Mouse (Mus musculus): ENCODE measurements at regions not wholly inside any gene's neighbourhood (a gene's known extent, or its start where the extent isn't known, plus 50 kb on each side); places are given as distances from the start of the nearest gene placed in this dataset.
"Not testable (repeated sequence)": the region's sequence is repeated elsewhere in the genome, so short reads cannot be mapped to it uniquely, and the experiment has no call there.

- Histone ChIP-seq H3K4me2 (no peak overlapping the region), H3K9me3 (no peaks in the 10 kb centered on the region), H3K36me3 (no peaks in the 10 kb centered on the region), H3K27ac (replicated peaks) (no peak overlapping the region), H3K4me3 (no peak overlapping the region), H3K27me3 (no peaks in the 10 kb centered on the region), H3K9ac (no peak overlapping the region), H3K4me1 (replicated peaks) (no peaks in the 10 kb centered on the region)
- WGBS = 73% methylated on average over 3 of the region's 3 CpGs
- no peak for ATAC-seq (ENCODE audit: low FRiP score, low read depth)
Observed at GRCm38 (mm10) chr9:92768432-92768831, 226.4 kb downstream of the Plod2 start.

- Histone ChIP-seq H3K9me3 (no peaks in the 10 kb centered on the region), H3K36me3 (no peaks in the 10 kb centered on the region), H3K4me3 (no peak overlapping the region), H3K4me1 (replicated peaks) (no peaks in the 10 kb centered on the region), H3K27me3 (no peaks in the 10 kb centered on the region), H3K27ac (replicated peaks) (no peak overlapping the region), H3K9ac (no peak overlapping the region), H3K4me2 (no peak overlapping the region)
- ATAC-seq (ENCODE audit: low FRiP score, low read depth) = no peak
- 68% methylated on average over 2 of the region's 2 CpGs for WGBS
Observed at GRCm38 (mm10) chr9:92769528-92769927, 227.5 kb downstream of the Plod2 start.

- H3K4me2 ChIP-seq = no peak overlapping the region
Observed at GRCm38 (mm10) chr9:92771002-92771401, 229.0 kb downstream of the Plod2 start.

GRCm38 (mm10) chr9:92771716-92772115, 229.7 kb downstream of the Plod2 start:
- Histone ChIP-seq H3K36me3 (no peaks in the 10 kb centered on the region), H3K9ac (no peak overlapping the region), H3K27me3 (no peaks in the 10 kb centered on the region), H3K9me3 (no peaks in the 10 kb centered on the region), H3K4me1 (replicated peaks) (no peaks in the 10 kb centered on the region), H3K27ac (replicated peaks) (no peak overlapping the region), H3K4me2 (no peak overlapping the region), H3K4me3 (no peak overlapping the region)
- 85% methylated on average over 3 of the region's 3 CpGs for WGBS
- no peak for ATAC-seq (ENCODE audit: low FRiP score, low read depth)

More at GRCm38 (mm10) chr9:92771002-92771401, 229.0 kb downstream of the Plod2 start:
- H3K4me1 ChIP-seq (replicated peaks) = no peaks in the 10 kb centered on the region
- H3K36me3 ChIP-seq = no peaks in the 10 kb centered on the region
- no peak for ATAC-seq (ENCODE audit: low FRiP score, low read depth)
- H3K27me3 ChIP-seq = no peaks in the 10 kb centered on the region
- 61% methylated on average over 2 of the region's 2 CpGs for WGBS
- H3K9me3 ChIP-seq = no peaks in the 10 kb centered on the region
- H3K4me3 ChIP-seq = no peak overlapping the region
- no peak overlapping the region for H3K9ac ChIP-seq
- H3K27ac ChIP-seq (replicated peaks) = no peak overlapping the region

GRCm38 (mm10) chr9:92782922-92783454, 241.0 kb downstream of the Plod2 start:
- Histone ChIP-seq H3K27me3 (no peaks in the 10 kb centered on the region), H3K4me1 (replicated peaks) (no peaks in the 10 kb centered on the region), H3K4me3 (no peak overlapping the region), H3K27ac (replicated peaks) (no peak overlapping the region), H3K4me2 (no peak overlapping the region), H3K36me3 (no peaks in the 10 kb centered on the region), H3K9ac (no peak overlapping the region), H3K9me3 (no peaks in the 10 kb centered on the region; the same call in 1 of the 2 replicates)
- no peak for ATAC-seq (ENCODE audit: low FRiP score, low read depth)

- no peaks in the 10 kb centered on the region for H3K27me3 ChIP-seq
- H3K4me1 ChIP-seq (replicated peaks) = no peaks in the 10 kb centered on the region
- no peaks in the 10 kb centered on the region for H3K36me3 ChIP-seq
- ATAC-seq (ENCODE audit: low FRiP score, low read depth) = no peak
- no peak overlapping the region for H3K4me2 ChIP-seq
- H3K27ac ChIP-seq (replicated peaks) = no peak overlapping the region
- no peak overlapping the region for H3K9ac ChIP-seq
- H3K4me3 ChIP-seq = no peak overlapping the region
- 68% methylated on average over 1 of the region's 1 CpGs for WGBS
- no peaks in the 10 kb centered on the region for H3K9me3 ChIP-seq
Observed at GRCm38 (mm10) chr9:92799695-92800094, 257.7 kb downstream of the Plod2 start.

- no peak for ATAC-seq (ENCODE audit: low FRiP score, low read depth)
- H3K9ac ChIP-seq = no peak overlapping the region
- H3K4me1 ChIP-seq (replicated peaks) = no peaks in the 10 kb centered on the region
- H3K36me3 ChIP-seq = no peaks in the 10 kb centered on the region
- H3K4me3 ChIP-seq = no peak overlapping the region
- H3K4me2 ChIP-seq = no peak overlapping the region
- no peaks in the 10 kb centered on the region for H3K27me3 ChIP-seq
- no peaks in the 10 kb centered on the region for H3K9me3 ChIP-seq
- no peak overlapping the region for H3K27ac ChIP-seq (replicated peaks)
Observed at GRCm38 (mm10) chr9:92809469-92809868, 267.4 kb downstream of the Plod2 start.

- peak overlapping the region; percentile 47 for H3K4me2 ChIP-seq
- H3K27ac ChIP-seq (replicated peaks) = no peak overlapping the region
- H3K27me3 ChIP-seq = no peaks in the 10 kb centered on the region
- no peaks in the 10 kb centered on the region for H3K4me1 ChIP-seq (replicated peaks)
- 26% methylated on average over 11 of the region's 11 CpGs for WGBS
- no peak overlapping the region for H3K9ac ChIP-seq
- H3K4me3 ChIP-seq = peak overlapping the region; percentile 15
- ATAC-seq (ENCODE audit: low FRiP score, low read depth) = peak; percentile 71; the same call in 1 of the 2 replicates
- H3K9me3 ChIP-seq = no peaks in the 10 kb centered on the region
- H3K36me3 ChIP-seq = no peaks in the 10 kb centered on the region
Observed at GRCm38 (mm10) chr9:92820721-92821120, 278.7 kb downstream of the Plod2 start.

GRCm38 (mm10) chr9:92826708-92827353, 284.8 kb downstream of the Plod2 start:
- H3K36me3 ChIP-seq = no peaks in the 10 kb centered on the region
- H3K4me2 ChIP-seq = no peak overlapping the region
- no peaks in the 10 kb centered on the region for H3K4me1 ChIP-seq (replicated peaks)
- no peaks in the 10 kb centered on the region for H3K27me3 ChIP-seq
- no peak overlapping the region for H3K4me3 ChIP-seq
- H3K27ac ChIP-seq (replicated peaks) = no peak overlapping the region
- no peak overlapping the region for H3K9ac ChIP-seq
- no peak for ATAC-seq (ENCODE audit: low FRiP score, low read depth)
- H3K9me3 ChIP-seq = no peaks in the 10 kb centered on the region

GRCm38 (mm10) chr9:92836156-92836555, 294.1 kb downstream of the Plod2 start:
- H3K4me2 ChIP-seq; H3K36me3 ChIP-seq; H3K4me3 ChIP-seq; H3K27me3 ChIP-seq; ATAC-seq (ENCODE audit: low FRiP score, low read depth); H3K27ac ChIP-seq (replicated peaks); H3K4me1 ChIP-seq (replicated peaks); H3K9ac ChIP-seq; H3K9me3 ChIP-seq: not testable (repeated sequence)
- WGBS = 94% methylated on average over 2 of the region's 2 CpGs

- H3K9me3 ChIP-seq = no peaks in the 10 kb centered on the region
- H3K4me2 ChIP-seq = no peak overlapping the region
- H3K36me3 ChIP-seq = no peaks in the 10 kb centered on the region
- no peaks in the 10 kb centered on the region for H3K27me3 ChIP-seq
- no peaks in the 10 kb centered on the region for H3K4me1 ChIP-seq (replicated peaks)
- no peak for ATAC-seq (ENCODE audit: low FRiP score, low read depth)
- WGBS = 93% methylated on average over 7 of the region's 7 CpGs
- no peak overlapping the region for H3K9ac ChIP-seq
- no peak overlapping the region for H3K4me3 ChIP-seq
- no peak overlapping the region for H3K27ac ChIP-seq (replicated peaks)
Observed at GRCm38 (mm10) chr9:92856410-92857083, 314.5 kb downstream of the Plod2 start.

GRCm38 (mm10) chr9:92865822-92866221, 323.8 kb downstream of the Plod2 start:
- Histone ChIP-seq H3K9ac (no peak overlapping the region), H3K27me3 (no peaks in the 10 kb centered on the region), H3K36me3 (no peaks in the 10 kb centered on the region), H3K27ac (replicated peaks) (no peak overlapping the region), H3K4me2 (no peak overlapping the region), H3K4me1 (replicated peaks) (no peaks in the 10 kb centered on the region), H3K4me3 (no peak overlapping the region), H3K9me3 (no peaks in the 10 kb centered on the region)
- ATAC-seq (ENCODE audit: low FRiP score, low read depth) = no peak
- 94% methylated on average over 6 of the region's 6 CpGs for WGBS
